Mouse (Mus musculus): ENCODE measurements around the gene Mbtps2. TPM values are rescaled to one million over a fixed set of nuclear protein-coding genes. Genes with fewer than 3 reads are reported as not detected.
A peak's percentile ranks its signal among the peaks of the same experiment; 100 is the strongest.

Mbtps2 gene
- 10 to 100 TPM; 27.3 to 35.0 (median 28.6) TPM for total RNA-seq (2022)

DNA sequence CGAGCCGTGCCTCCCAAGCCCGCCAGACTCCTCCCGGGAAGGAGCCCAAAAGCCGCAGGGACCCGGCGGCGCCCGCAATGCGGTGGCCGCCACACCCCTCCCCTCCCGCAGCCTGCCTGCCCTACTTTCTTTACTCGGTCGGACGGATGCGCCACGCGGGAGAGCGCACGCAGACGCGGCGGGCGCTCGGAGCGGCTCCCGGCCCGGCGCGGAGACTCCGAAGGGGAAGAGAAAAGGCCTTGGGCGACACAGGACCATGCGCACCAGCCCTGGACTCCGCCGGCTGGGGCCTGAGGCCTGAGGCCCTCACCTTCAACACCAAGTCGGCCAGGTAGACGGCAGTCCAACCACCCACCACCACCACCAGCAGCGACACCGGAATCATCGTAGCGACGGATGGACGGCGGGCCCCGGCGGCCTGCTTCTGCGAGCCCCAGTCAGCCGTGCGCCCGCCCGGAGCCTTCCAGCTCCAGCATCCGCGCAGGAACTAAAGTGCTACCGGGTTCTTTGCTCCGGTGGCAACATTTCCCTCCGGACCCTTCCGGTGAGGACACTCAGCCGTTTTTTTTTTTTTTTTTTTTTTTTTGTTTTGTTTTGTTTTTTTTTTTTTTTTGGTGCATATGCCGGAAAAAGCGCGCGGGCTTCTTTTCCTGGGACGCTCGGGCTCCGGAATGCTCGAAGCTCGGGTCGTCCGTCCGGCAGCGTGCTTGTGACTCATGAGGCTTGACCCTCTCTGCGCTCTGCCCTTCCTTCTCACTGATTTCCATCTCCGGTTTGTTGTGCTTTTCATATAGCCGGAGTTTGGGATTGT, at the start of gene Mbtps2:
Gene Mbtps2 (minus strand): TSS at position 530 of the 811 bp plus-strand sequence.
- peak; percentile 39 to 52 for DNase-seq (ENCODE audit: low spot score in 2 of 2)

DNA sequence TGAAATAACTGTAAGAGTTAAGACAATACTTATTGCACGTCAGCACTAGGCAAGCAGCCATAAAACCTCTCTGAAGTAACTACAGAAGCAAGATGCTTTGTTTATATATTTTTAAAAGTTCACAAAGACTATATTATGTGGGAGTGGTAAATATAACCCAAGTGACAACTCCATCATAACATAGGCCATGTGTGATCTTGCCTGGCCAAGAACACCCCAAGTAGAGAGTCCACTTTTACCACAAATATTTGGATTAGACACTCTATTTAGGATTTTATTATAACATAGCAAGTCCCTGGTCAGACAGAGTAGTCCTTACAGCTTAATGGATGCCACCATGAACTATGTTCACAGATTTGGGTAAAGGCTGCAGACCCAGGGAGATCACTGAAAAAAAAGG, 47.9 kb upstream of the Mbtps2 start:
- no peak for DNase-seq (ENCODE audit: low spot score in 2 of 2)

DNA sequence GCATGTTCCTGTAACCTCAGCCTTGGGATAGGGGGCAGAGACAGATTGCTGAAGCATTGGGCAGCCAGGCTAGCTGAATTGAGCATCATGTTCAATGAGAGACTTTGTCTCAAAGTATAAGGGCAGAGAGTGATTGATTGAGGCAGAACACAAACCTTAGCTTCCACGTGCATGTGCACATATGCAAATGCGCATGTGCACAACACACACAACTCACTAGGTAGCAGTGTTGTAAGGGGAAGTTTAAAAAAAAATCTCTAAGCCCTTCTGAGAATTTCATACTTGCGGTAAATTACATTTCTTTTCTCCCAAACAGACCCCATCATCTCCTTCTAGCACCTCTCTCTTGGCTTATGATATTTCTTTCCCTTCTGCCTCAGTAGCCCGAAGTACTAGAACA, 46.2 kb upstream of the Mbtps2 start:
- DNase-seq (ENCODE audit: low spot score in 2 of 2), result no peak

- DNase-seq (ENCODE audit: low spot score in 2 of 2), result peak in 1 of 2 experiments; percentile 3
Measured at GRCm38 (mm10) chrX:157644300-157644699, 45.8 kb upstream of the Mbtps2 start.

- DNase-seq (ENCODE audit: low spot score in 2 of 2), result no peak
Measured at GRCm38 (mm10) chrX:157642856-157643255, 44.3 kb upstream of the Mbtps2 start.

GRCm38 (mm10) chrX:157637253-157637652, 38.7 kb upstream of the Mbtps2 start:
- no peak for DNase-seq (ENCODE audit: low spot score in 2 of 2)

- no peak for DNase-seq (ENCODE audit: low spot score in 2 of 2)
Measured at GRCm38 (mm10) chrX:157633676-157634414, 35.3 kb upstream of the Mbtps2 start.

DNA sequence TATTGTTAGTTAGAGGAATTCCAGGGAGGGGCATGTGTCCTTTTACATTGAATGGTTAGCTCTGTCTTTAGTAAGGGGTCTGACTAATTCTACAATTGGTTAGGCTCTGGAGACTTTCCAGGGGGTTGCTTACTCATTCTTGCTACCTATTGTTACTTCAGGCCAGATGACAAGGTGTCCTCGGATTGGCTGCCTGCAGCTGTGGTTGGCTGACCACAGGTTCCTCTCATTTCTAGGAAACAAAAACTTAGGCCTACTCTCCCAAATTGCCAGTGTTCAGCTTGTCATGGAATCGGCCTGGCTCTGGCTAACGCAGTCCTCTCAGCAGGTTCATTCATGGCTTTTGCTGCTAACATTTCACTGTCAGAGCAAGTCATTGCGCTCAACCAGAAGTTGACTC, 31.8 kb upstream of the Mbtps2 start:
- DNase-seq (ENCODE audit: low spot score in 2 of 2), result no peak

DNA sequence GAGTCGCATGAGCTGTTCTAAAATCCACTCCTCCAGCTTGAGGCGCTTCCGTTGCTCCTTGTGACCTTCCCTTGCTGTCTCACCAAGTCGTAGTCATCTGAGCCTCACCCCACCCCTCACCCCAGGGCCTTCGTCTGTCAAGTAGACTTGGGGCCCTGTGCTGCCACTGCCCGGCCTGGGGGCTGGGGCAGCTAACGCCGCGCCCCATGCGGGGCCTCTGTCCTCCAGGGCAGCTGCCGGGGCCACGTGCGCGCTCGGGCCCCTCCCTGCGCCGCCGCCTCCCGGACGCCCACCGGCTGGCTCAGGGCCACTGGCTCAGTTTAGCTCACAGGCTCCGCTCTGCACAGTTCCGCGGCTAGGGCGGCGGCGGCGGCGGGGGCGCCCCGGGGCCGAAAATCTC, 14.4 kb upstream of the Mbtps2 start:
- peak in 1 of 2 experiments; percentile 7 for DNase-seq (ENCODE audit: low spot score in 2 of 2)

DNA sequence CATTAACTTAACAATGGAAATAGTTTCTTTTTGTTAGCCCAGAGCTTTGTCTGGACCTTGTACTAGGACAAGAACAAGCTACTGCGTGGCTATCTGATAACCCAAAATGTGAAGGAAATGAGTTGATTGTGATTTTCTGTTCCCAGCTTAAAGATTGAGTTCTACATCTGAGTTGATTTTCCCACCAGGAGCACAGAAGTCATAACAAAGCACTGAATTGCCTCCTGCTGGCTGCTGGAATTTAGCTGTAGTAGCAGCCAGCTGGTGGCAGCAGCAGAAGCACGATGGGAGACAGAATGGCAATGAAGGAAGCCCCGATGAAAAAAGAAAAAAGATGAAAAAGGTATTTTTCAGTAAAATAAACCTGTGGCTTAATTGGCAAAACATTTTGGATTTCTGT, 2.9 kb upstream of the Mbtps2 start:
- no peak for DNase-seq (ENCODE audit: low spot score in 2 of 2)

DNA sequence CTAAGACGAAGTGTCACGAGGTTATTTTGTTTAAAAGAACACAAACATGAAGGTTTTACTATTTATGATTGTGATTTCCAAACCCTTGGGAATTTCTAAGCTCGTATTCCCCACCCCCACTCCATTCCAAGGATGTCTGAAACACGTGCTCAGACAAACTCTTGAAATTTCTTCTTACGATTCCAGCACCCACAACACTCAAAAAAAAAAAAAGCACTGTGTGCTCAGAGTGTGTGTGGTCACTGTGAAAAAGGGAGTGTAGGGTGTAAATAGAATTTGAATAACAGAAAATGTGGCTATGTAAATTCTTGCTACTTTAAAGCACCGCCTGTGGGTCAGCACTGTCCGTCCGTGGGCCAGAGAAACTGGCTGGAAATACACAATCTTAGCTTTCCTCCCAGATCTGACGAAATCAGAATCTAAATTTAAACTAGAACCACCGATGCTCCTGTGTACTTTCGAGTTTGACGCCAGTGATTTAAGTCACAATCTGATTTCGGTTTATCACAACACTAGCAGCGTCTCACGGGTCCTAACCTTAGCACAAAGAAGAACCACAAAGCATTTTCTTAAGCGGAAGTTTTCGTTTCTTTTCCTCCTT, 830 bp downstream of the Mbtps2 start:
- no peak for DNase-seq (ENCODE audit: low spot score in 2 of 2)

DNA sequence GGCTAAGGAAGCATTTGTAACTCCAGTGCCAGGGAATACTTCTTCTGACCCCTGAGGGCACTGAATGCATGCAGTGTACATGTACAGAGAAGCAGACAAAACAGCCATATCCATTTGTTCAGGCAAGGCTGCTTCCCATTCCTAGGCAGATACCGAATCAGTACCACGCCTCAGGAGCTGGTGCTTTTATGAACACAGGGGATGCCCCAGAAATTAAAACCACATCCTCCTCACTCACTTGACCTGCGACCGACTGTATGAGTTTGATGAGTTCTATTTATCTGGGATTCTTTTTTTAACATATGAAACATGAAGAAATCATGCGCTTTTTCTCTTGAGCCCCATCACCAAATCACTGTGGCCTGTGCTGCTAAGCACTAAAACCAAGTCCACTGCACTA, 1.7 kb downstream of the Mbtps2 start:
- no peak for DNase-seq (ENCODE audit: low spot score in 2 of 2)

DNA sequence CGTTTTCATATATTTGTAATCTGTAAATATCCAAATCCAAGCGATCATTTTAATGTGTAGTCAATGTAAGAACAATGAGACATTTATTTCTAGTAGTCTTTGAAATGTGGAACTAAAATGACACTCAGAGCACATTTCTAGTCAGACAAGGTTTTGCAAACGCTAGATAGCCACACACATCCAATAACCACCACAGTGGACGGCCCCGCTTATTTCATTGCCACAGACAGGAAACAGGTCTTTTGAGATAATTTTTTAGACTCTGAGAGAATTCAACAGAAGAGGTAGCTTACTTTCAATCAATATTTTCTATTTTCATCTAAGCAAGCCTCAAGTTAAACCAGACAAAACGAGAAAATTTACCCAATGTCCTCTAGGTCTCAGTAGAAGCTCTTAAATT, 2.6 kb downstream of the Mbtps2 start:
- DNase-seq (ENCODE audit: low spot score in 2 of 2), result no peak

DNA sequence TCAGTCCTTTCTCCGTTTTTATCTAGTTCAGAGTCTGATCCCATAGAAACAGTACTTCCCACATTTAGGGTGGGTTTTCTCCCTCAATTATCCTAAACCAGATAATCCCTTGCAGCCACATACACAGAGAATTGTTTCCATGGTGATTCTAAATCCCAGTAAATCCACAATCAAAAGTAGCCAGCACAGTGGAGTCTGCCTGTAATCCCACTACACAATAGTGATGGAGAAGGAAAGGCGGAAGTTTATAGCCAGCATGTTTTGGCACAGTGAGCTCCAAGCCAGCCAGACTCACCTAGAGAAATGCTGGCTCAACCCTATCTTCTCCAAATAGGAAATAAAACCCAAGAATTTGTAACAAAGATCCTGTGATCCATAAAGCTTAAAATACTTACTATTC, 3.9 kb downstream of the Mbtps2 start:
- no peak for DNase-seq (ENCODE audit: low spot score in 2 of 2)

DNA sequence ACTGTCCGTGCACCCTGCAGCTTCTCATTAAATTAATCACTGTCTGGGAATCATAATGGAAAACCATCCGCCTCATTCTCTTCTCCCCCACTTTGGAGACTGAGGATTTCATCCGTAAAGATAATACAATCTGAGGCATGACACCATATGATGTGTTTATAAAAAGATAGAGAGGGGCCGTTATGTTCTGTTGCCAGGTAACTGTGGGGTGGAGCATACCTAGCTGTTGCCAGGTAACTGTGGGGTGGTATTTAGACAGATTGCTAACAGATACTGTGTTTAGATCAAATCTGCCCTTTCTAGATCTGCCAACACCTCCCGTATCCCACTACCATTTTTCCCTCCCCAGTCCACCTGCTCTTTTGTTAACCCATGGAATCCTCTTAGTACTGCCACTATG, 11.5 kb downstream of the Mbtps2 start:
- DNase-seq (ENCODE audit: low spot score in 2 of 2), result no peak

GRCm38 (mm10) chrX:157586397-157586796, 12.1 kb downstream of the Mbtps2 start:
- no peak for DNase-seq (ENCODE audit: low spot score in 2 of 2)

- DNase-seq (ENCODE audit: low spot score in 2 of 2), result no peak
Measured at GRCm38 (mm10) chrX:157579108-157579614, 19.4 kb downstream of the Mbtps2 start.

- no peak for DNase-seq (ENCODE audit: low spot score in 2 of 2)
Measured at GRCm38 (mm10) chrX:157574683-157575082, 23.8 kb downstream of the Mbtps2 start.

DNA sequence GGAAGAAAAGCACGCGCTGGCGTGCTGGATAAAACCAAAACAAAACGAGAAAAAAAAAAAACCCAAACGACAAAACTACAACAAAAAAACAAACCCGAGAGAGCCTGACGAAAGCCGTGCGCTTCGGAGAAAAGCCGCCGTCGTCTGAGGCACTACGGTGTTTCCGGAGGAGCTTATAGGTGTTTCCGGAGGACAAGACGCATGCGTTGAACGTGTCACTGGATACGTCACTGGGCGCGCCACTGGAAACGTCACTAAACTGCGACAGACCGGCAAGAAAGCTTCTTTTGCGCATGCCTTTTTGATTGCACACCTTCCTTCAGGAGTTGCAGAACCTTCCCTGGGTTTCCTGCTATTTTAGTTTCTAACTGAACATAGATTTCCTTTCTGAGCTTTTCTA, 29.7 kb downstream of the Mbtps2 start, which contains the start of gene Yy2:
Gene Yy2 (minus strand): TSS at position 146 of the 400 bp plus-strand sequence.
- no peak for DNase-seq (ENCODE audit: low spot score in 2 of 2)

GRCm38 (mm10) chrX:157563794-157564193, 34.7 kb downstream of the Mbtps2 start:
- DNase-seq (ENCODE audit: low spot score in 2 of 2), result no peak

DNA sequence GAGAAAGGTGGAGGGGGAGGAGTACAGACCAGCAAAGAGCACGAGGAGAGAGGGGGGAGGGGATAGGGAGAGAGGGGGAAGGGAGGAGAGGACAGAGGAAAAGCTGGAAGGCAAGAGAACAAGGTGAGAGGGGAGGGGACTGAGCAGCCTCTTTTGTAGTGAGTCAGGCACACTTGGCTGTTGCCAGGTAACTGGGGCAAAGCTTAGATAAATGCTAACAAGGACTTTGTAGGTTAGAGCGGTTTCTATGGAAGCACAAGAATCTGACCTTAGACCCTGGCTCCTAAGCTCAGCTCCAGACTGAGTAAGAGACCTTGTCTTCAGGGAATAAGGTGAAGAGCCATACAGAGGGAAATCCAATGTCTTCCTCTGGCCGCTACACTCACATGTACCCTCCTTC, 51.4 kb downstream of the Mbtps2 start:
- DNase-seq (ENCODE audit: low spot score in 2 of 2), result no peak

- DNase-seq (ENCODE audit: low spot score in 2 of 2), result no peak
Measured at GRCm38 (mm10) chrX:157506400-157506799, 92.1 kb downstream of the Mbtps2 start.
